Mouse (Mus musculus) bone marrow, adult 2 months (tissue): ENCODE results near the gene Med12l. TPM values are rescaled to one million over a fixed set of nuclear protein-coding genes. Genes with fewer than 3 reads are reported as not detected.

Source experiments
- H3K27ac ChIP-seq: fragments of 200-500 bp; 2 replicates; pipeline ENCODE4 v1.5.1; 2012; ENCODE audit warnings: low read depth, mild to moderate bottlenecking, control low read depth, inconsistent platforms, low read length; ENCODE audit not compliant: control insufficient read depth, poor library complexity, insufficient read depth
- H3K4me1 ChIP-seq: fragments of 200-500 bp; 2 replicates; pipeline ENCODE4 v1.6.1; 2011; ENCODE audit warnings: low read length; ENCODE audit not compliant: control insufficient read depth, insufficient read depth
- H3K4me3 ChIP-seq: fragments of 200-500 bp; replicated peaks from 2 replicates; pipeline ENCODE3; 2011; ENCODE audit warnings: mild to moderate bottlenecking, low read depth, low read length, control low read depth; ENCODE audit not compliant: control insufficient read depth
- CTCF ChIP-seq: fragments of 200-500 bp; IDR thresholded peaks from 2 replicates; pipeline ENCODE4 v1.5.1; 2011; ENCODE audit warnings: low read length, control low read depth; ENCODE audit not compliant: control insufficient read depth, insufficient read depth
- POLR2A ChIP-seq: fragments of 200-500 bp; IDR thresholded peaks from 2 replicates; pipeline ENCODE4 v1.6.1; 2011; ENCODE audit warnings: low read depth, mild to moderate bottlenecking, control low read depth, low read length, borderline replicate concordance; ENCODE audit not compliant: control insufficient read depth
- WGBS: fragments of 180-500 bp; shearing (Covaris S2); methylation state at CpG from one replicate; pipeline ENCODE4 v1.1.7; 2018; 5-methylcytosine and 5-hydroxymethylcytosine counted together
- polyA plus RNA-seq: library from polyadenylated mRNA; stranded (reverse); fragments of >200 nt; gene quantifications from 2 replicates; pipeline ENCODE4 v1.2.4, GENCODE M21; 2011; ENCODE audit warnings: low replicate concordance; ENCODE audit not compliant: missing spikeins, insufficient read depth, insufficient read length

Gene Med12l
- polyA plus RNA-seq, 1 experiment: 6.5 TPM

DNA sequence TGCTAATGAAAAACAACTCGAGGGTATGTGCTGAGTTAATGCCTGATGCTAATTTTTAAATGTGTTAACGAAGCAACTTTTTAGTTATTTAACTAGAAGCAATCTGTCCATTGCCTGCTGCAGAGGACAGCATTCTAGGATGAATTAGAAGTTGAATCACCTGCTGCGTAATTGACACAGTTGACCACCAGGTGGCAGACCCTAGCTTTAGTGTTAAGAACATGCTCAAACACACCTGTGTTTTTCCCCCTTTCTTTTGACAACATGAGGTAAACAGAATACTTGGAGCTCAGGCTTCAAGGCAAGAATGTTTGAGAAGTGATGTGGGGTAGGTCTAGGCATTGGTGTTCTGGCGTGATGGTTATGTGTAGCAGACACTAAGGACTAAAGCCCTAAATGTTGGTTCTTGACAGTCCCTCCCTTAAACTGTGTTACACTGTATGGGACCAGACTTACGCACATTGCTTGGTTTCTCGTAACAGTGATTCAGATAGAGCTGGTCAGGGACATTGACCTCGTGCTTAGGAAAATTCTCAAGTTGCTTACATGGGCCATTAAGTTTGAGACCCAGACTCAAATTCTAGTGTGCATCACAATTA is 315.8 kb downstream of the Med12l start:
- Histone ChIP-seq H3K4me3 (no peak overlapping the region), H3K27ac (no peak overlapping the region), H3K4me1 (no peaks in the 10 kb centered on the region)
- no peak for TF ChIP-seq POLR2A
- 49% methylated on average over 7 of the region's 7 CpGs for WGBS

DNA sequence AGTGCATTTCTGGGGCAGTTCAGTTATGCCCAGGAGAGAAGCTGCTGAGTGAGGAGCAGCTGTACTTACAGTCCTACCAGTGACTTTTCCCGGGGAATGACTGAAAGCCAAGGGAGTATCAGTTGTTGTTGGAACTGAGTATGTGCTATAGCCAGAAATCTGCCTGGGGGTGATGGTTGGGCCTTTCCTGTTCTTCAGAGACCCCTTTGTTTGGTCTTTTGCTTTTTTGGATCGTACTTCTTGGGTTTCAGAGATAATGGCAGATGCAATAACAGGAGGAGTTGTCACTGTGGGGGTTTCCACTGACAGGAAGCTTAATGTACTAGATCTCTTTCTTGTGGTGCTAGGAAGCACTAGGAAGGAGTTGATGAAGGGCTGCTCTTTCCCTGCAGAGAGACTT is 322.9 kb downstream of the Med12l start:
- Histone ChIP-seq H3K4me1 (no peaks in the 10 kb centered on the region; the same call in 1 of the 2 replicates), H3K4me3 (no peak overlapping the region), H3K27ac (no peak overlapping the region)
- no peak for TF ChIP-seq CTCF
- no peak for TF ChIP-seq POLR2A
- 84% methylated on average over 2 of the region's 2 CpGs for WGBS

DNA sequence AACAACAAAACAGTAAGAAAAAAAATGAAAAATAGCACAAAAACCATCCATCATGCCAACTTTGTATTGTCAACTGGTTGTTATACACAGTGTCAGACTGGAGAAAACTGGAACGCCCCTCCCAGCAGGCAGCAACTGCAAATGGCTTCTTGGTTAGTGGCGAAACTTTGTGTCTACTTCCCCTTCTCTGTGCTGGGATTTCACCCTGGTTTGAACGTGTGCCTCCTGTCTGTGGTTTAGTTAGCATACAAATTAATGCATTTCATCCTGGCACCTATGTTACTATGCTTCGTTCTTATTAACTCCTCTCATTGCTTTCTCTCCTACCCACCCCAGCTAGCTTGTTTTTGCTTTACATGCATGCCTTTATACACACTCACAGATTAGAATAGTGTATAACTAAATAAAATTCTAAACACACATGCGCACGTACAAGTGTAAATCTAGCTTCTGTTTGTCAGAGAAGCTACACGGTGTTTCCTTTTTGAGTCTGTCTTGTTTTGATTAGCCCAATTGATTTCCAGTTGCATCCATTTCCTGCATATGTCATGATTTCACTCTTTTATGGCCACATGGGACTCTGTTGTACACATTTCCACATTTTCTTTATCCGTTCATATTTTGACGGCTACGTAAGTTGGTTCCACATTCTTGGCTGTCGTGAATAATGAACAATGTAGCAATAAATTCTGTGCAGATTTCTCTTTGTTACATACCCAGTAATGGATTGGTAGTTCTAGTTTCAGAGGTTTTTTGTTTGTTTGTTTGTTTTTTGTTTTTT is 336.2 kb downstream of the Med12l start:
- no peak overlapping the region for H3K4me3 ChIP-seq
- no peak for TF ChIP-seq CTCF
- TF ChIP-seq POLR2A: no peak
- WGBS: 28% methylated on average over 11 of the region's 11 CpGs
- H3K4me1 ChIP-seq: peaks cover 2% of the 10 kb centered on the region; the same call in 1 of the 2 replicates
- no peak overlapping the region for H3K27ac ChIP-seq

DNA sequence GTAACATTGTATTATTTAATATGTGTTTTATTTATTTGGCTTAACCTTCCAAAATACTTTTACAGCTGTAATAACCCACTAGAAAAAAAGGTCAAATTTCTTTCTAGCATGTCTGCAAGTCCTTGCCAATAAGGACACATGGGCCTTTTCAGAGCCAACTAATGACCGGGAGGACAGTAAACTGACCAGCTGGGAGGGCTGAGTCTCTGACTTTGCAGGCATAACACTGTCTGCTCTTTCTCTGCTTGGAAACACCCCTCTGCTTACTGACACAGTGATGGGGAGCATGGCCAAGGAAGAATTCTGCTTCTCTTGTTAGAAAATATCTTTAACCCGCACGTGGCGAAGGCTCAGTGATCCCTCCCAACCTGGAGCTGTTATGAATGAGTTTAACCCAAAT is 337.4 kb downstream of the Med12l start:
- 81% methylated on average over 4 of the region's 4 CpGs for WGBS
- Histone ChIP-seq H3K4me1 (peaks cover 2% of the 10 kb centered on the region; the same call in 1 of the 2 replicates), H3K27ac (no peak overlapping the region), H3K4me3 (no peak overlapping the region)
- TF ChIP-seq CTCF: no peak
- no peak for TF ChIP-seq POLR2A

DNA sequence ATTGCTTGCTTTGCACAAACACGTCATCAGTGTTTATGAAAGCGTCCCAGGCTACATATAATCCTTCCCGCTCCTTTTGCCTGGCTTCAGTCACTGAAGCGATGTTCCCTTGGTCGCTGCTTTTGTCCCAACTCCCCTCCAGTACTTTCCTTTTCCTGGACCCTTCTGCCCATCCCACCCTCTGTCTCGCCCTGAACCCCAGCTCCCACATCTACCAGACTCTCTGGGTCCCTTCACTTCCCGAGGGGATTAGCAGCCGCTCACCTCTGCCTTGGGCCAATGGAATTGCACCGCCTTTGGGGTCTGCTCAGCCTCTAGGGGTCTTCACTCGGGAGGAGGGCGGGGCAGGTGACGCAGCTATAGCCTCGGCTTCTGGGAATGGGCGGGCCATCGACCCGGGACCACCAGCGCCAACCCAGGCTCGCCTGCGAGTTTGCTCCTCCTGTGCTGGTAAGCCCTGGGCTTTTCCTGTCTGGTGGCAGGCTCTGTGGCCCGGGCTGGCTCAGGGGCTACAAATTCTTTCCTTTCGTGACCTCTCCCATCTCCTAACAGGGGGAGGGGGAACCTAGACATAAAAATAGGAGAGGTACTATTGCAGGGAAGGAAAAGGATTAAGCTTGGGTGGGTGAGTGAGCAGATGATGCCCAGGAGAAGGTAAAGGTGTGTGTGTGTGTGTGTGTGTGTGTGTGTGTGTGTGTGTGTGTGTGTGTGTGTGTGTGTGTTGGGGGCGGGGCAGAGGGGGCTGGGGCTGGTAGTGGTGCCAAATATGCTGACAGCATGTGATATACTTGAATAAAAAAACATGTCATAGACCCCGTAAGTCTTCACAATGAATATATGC is 338.7 kb downstream of the Med12l start, which contains the start of gene Igsf10:
TSS of gene Igsf10 (minus strand) at position 330 of the 841 bp plus-strand sequence.
- TF ChIP-seq CTCF: no peak
- no peak for TF ChIP-seq POLR2A
- WGBS: 6% methylated on average over 23 of the region's 23 CpGs
- peaks cover 2% of the 10 kb centered on the region; the same call in 1 of the 2 replicates for H3K4me1 ChIP-seq
- peak within 1 kb of the TSS; percentile 19 for H3K4me3 ChIP-seq
- H3K27ac ChIP-seq: no peak within 1 kb of the TSS; the same call in 1 of the 2 replicates

DNA sequence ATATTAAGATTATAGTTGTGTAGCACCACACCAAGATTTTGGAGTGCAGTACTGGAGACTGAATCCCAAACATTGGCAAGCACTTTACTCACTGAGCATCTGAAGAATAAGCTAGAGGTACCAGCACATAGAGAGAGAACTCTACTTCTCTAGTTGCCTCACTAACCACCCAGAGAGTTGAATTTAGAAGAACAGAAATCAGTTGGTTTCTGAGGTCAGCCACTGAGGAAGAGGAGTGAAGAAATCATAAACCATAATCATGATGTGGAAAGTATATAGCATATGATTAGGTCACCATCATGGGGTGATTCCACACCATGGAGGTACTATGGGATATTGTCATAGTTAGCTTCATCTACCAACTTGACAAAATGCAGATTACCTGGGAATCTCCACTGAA is 346.1 kb downstream of the Med12l start:
- Histone ChIP-seq H3K4me3 (no peak overlapping the region), H3K27ac (no peak overlapping the region), H3K4me1 (no peaks in the 10 kb centered on the region)
- TF ChIP-seq POLR2A (no peak), CTCF (no peak)

DNA sequence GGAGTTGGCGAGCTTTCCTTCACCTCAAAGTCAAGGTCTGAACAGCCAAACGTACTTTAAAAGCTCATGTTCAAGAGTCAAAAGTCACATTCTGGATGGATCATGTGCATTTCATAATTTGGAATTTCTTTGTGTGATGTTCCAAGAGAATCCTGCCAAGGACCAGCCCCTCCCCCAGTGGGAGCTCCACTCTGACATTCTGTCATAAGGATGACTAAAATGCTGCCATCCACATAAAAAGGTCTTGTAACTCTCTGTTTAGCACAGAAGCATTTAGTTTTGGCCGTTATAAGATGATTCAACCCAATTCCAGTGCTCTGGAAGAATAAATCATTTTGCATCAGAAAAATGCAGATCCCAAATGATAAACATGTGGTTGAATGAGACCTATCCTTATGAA is 348.5 kb downstream of the Med12l start:
- Histone ChIP-seq H3K4me1 (no peaks in the 10 kb centered on the region), H3K4me3 (no peak overlapping the region), H3K27ac (no peak overlapping the region)
- TF ChIP-seq CTCF (no peak), POLR2A (no peak)
- WGBS: 84% methylated on average over 3 of the region's 3 CpGs

DNA sequence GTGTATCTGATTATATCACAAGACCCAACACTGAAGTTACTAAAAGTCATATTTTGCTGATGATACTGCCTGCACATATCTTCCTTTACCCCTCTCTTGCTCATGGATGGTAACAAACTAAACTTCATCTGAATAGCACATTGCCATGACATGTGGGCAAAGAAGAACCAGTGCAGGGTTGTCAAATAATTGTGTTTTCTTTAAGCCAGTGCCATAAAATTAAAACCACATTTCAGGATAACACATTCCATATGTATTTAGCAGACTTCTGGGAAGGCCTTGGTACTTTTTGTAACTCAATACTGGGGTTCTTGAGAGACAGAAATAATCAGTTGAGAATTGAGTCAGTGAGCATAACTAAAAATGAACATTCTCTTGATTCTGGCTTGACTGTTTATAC is 354.5 kb downstream of the Med12l start:
- no peak overlapping the region for H3K4me3 ChIP-seq
- no peaks in the 10 kb centered on the region for H3K4me1 ChIP-seq
- no peak overlapping the region for H3K27ac ChIP-seq
- TF ChIP-seq POLR2A (no peak), CTCF (no peak)
